Mouse (Mus musculus): ENCODE measurements around the gene Glce. TPM values are rescaled to one million over a fixed set of nuclear protein-coding genes. Genes with fewer than 3 reads are reported as not detected.

Gene Glce
- total and polyA plus RNA-seq, 3 experiments: 7.4 to 16.4 (median 13.1) TPM

- no peak for TF ChIP-seq ELF1 (IDR thresholded peaks at IDR 0.05; ENCODE audit: low read depth, low read length)
- no peak for TF ChIP-seq ZC3H11A (IDR thresholded peaks at IDR 0.05; ENCODE audit: low read depth, low read length)
- no peak for TF ChIP-seq ETS1 (conservative IDR thresholded peaks at IDR 0.05; ENCODE audit: low read depth, low read length)
- TF ChIP-seq MAZ (IDR thresholded peaks at IDR 0.05; ENCODE audit: low read depth, low read length): no peak
- no peak for TF ChIP-seq CTCF (conservative IDR thresholded peaks at IDR 0.05 in 1 of 2, IDR thresholded peaks at IDR 0.05 in 1 of 2; ENCODE audit: low read depth in 2 of 2, low read length in 2 of 2)
- TF ChIP-seq MYC (IDR thresholded peaks at IDR 0.05; ENCODE audit: low read depth, low read length): no peak
- no peak for TF ChIP-seq ZNF384 (IDR thresholded peaks at IDR 0.05; ENCODE audit: low read depth, low read length)
- no peak for TF ChIP-seq E2F4 (IDR thresholded peaks at IDR 0.05; ENCODE audit: insufficient replicate concordance, low read depth, low read length)
- no peak for TF ChIP-seq USF1 (IDR thresholded peaks at IDR 0.05; ENCODE audit: low read depth, low read length)
- TF ChIP-seq SMC3 (IDR thresholded peaks at IDR 0.05; ENCODE audit: low read depth, low read length): no peak
- no peak for TF ChIP-seq TCF12 (IDR thresholded peaks at IDR 0.05; ENCODE audit: low read depth, low read length)
- TF ChIP-seq MAX (IDR thresholded peaks at IDR 0.05; ENCODE audit: low read length): no peak
- in situ Hi-C loops (cut with MboI; ENCODE audit: low pct_ligation_motif_present, low pct_unique_long_range_greater_than_20kb, low sequenced_read_pairs): no loop called here
- Histone ChIP-seq H3K27me3 (replicated peaks) (peaks cover 2% of the 10 kb centered on the region), H3K79me2 (replicated peaks; ENCODE audit: control insufficient read depth, extremely low read depth, insufficient read depth, poor library complexity, severe bottlenecking) (no peaks in the 10 kb centered on the region), H3K9me3 (replicated peaks; ENCODE audit: low read length) (no peaks in the 10 kb centered on the region), H3K9ac (ENCODE audit: insufficient read depth, low read depth) (no peak overlapping the region), H3K4me2 (ENCODE audit: insufficient read depth, low read depth, poor library complexity, severe bottlenecking) (peak overlapping the region; percentile 22; the same call in 1 of the 2 replicates), H3K27ac (ENCODE audit: insufficient read depth, low read depth) (no peak overlapping the region), H3K4me1 (ENCODE audit: control insufficient read depth in 1 of 2, insufficient read depth in 2 of 2) (peaks cover 0 to 3% of the 10 kb centered on the region in 2 experiments; a peak in 2 of 4 replicates), H3K36me3 (replicated peaks in 1 of 2; ENCODE audit: control insufficient read depth in 1 of 2, insufficient read depth in 1 of 2, low read length in 1 of 2) (no peaks in the 10 kb centered on the region), H3K4me3 (replicated peaks in 1 of 3; ENCODE audit: low read depth in 2 of 3, low read length in 2 of 3, poor library complexity in 1 of 3) (no peak overlapping the region)
- no peak for DNase-seq (ENCODE audit: extremely low read depth)
- dilution Hi-C loops (cut with MboI; ENCODE audit: extremely low pct_ligation_motif_present, extremely low pct_unique_long_range_greater_than_20kb, low sequenced_read_pairs): no loop called here
These were observed 30.1 kb upstream of the Glce start for GRCm38 (mm10) chr9:62152506-62152905.

GRCm38 (mm10) chr9:62145198-62145597 is 22.7 kb upstream of the Glce start:
- dilution Hi-C loops (cut with MboI; ENCODE audit: extremely low pct_ligation_motif_present, extremely low pct_unique_long_range_greater_than_20kb, low sequenced_read_pairs) (no loop called here), in situ Hi-C loops (cut with MboI; ENCODE audit: low pct_ligation_motif_present, low pct_unique_long_range_greater_than_20kb, low sequenced_read_pairs) (no loop called here)
- H3K27me3 ChIP-seq (replicated peaks): no peaks in the 10 kb centered on the region
- no peak overlapping the region for H3K27ac ChIP-seq (ENCODE audit: insufficient read depth, low read depth)
- no peaks in the 10 kb centered on the region for H3K36me3 ChIP-seq (replicated peaks in 1 of 2; ENCODE audit: control insufficient read depth in 1 of 2, insufficient read depth in 1 of 2, low read length in 1 of 2)
- no peak overlapping the region for H3K4me2 ChIP-seq (ENCODE audit: insufficient read depth, low read depth, poor library complexity, severe bottlenecking)
- no peak overlapping the region for H3K4me3 ChIP-seq (replicated peaks in 1 of 3; ENCODE audit: low read depth in 2 of 3, low read length in 2 of 3, poor library complexity in 1 of 3)
- no peaks in the 10 kb centered on the region for H3K4me1 ChIP-seq (ENCODE audit: control insufficient read depth in 1 of 2, insufficient read depth in 2 of 2)
- no peak overlapping the region for H3K9ac ChIP-seq (ENCODE audit: insufficient read depth, low read depth)
- no peaks in the 10 kb centered on the region for H3K79me2 ChIP-seq (replicated peaks; ENCODE audit: control insufficient read depth, extremely low read depth, insufficient read depth, poor library complexity, severe bottlenecking)
- DNase-seq (ENCODE audit: extremely low read depth): no peak
- no peaks in the 10 kb centered on the region for H3K9me3 ChIP-seq (replicated peaks; ENCODE audit: low read length)
- no peak for TF ChIP-seq MXI1 (IDR thresholded peaks at IDR 0.05; ENCODE audit: low read depth, low read length)
- TF ChIP-seq TCF12 (IDR thresholded peaks at IDR 0.05; ENCODE audit: low read depth, low read length): no peak
- no peak for TF ChIP-seq MYC (IDR thresholded peaks at IDR 0.05; ENCODE audit: low read depth, low read length)
- TF ChIP-seq ELF1 (IDR thresholded peaks at IDR 0.05; ENCODE audit: low read depth, low read length): no peak
- TF ChIP-seq PAX5 (IDR thresholded peaks at IDR 0.05; ENCODE audit: low read length): no peak
- no peak for TF ChIP-seq HCFC1 (IDR thresholded peaks at IDR 0.05; ENCODE audit: low read depth, low read length)
- no peak for TF ChIP-seq E2F4 (IDR thresholded peaks at IDR 0.05; ENCODE audit: insufficient replicate concordance, low read depth, low read length)
- TF ChIP-seq USF2 (conservative IDR thresholded peaks at IDR 0.05; ENCODE audit: low read depth, low read length): no peak
- no peak for TF ChIP-seq JUND (conservative IDR thresholded peaks at IDR 0.05; ENCODE audit: low read depth, low read length)
- TF ChIP-seq RCOR1 (conservative IDR thresholded peaks at IDR 0.05; ENCODE audit: low read depth, low read length): no peak
- no peak for TF ChIP-seq ZMIZ1 (IDR thresholded peaks at IDR 0.05; ENCODE audit: low read depth, low read length)
- TF ChIP-seq POLR2A (IDR thresholded peaks at IDR 0.05; ENCODE audit: low read depth, low read length): no peak
- TF ChIP-seq SIN3A (IDR thresholded peaks at IDR 0.05; ENCODE audit: low read length): no peak
- TF ChIP-seq ZNF384 (IDR thresholded peaks at IDR 0.05; ENCODE audit: low read depth, low read length): no peak
